Mouse (Mus musculus): ENCODE measurements around the gene 1700016K19Rik. TPM values are rescaled to one million over a fixed set of nuclear protein-coding genes. Genes with fewer than 3 reads are reported as not detected.
"Not testable (repeated sequence)": the region's sequence is repeated elsewhere in the genome, so short reads cannot be mapped to it uniquely, and the experiment has no call there.

Gene 1700016K19Rik
- total and polyA plus RNA-seq, 3 experiments = 0.16 TPM; not detected in 2

DNA sequence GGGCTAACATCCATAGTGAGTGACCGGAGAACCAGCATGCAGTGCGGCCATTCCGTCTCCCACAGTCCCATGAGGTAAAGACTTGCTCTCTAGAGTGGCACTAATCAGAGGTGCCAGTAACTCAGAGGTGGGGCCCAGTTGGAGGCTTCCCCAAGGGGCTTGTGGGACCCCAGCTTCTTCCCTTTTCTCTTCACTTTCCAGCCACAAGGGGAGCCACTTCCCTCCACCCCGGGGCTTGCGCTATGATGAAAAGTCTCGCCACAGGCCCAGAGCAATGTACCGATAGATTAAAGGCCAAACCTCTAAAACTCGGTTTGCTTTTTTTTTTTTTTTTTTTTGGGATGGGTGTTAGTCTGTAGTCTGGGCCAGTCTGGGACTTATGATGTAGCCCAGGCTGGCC is 7.8 kb upstream of the 1700016K19Rik start:
- TF ChIP-seq CTCF (IDR thresholded peaks at IDR 0.05; ENCODE audit: low read depth, low read length) (no peak), TAL1 (conservative IDR thresholded peaks at IDR 0.05; ENCODE audit: low read depth, low read length) (no peak), POLR2AphosphoS5 (IDR thresholded peaks at IDR 0.05; ENCODE audit: insufficient replicate concordance, low read depth, low read length) (no peak), GATA1 (IDR thresholded peaks at IDR 0.05; ENCODE audit: borderline replicate concordance, low read length) (no peak)
- H3K36me3 ChIP-seq (replicated peaks) = no peaks in the 10 kb centered on the region
- no peaks in the 10 kb centered on the region for H3K4me1 ChIP-seq (ENCODE audit: insufficient read depth, low read depth, low read length)
- ATAC-seq (ENCODE audit: extremely low read depth, insufficient number of reproducible peaks, low FRiP score, poor library complexity, severe bottlenecking) (no peak), DNase-seq (ENCODE audit: low spot score) (no peak)
- H3K27me3 ChIP-seq (ENCODE audit: insufficient read depth, low read length) = peaks cover 19% of the 10 kb centered on the region
- no peaks in the 10 kb centered on the region for H3K9me3 ChIP-seq (replicated peaks)
- H3K4me3 ChIP-seq (ENCODE audit: low read depth, low read length) = no peak overlapping the region

DNA sequence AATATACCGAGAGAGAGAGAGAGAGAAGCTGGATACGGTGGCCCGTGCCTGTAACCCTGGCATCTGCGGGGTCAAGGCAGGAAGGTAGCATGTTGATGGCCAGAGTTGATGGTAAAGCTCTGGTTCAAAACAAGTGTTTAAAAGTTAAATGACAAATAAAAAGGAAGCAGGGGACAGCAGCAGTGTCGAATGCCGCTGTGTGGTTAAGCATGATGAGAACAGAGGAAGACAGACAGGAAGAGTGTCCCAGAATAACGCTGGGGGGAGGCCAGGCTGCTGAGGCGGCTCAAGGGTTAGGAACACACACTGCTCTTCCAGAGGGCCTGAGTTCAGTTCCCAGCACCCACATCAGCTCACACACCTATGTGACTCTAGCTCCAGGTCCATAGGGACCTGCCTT is 7.2 kb upstream of the 1700016K19Rik start:
- Histone ChIP-seq H3K4me1 (ENCODE audit: insufficient read depth, low read depth, low read length) (no peaks in the 10 kb centered on the region), H3K4me3 (ENCODE audit: low read depth, low read length) (no peak overlapping the region), H3K9me3 (replicated peaks) (no peaks in the 10 kb centered on the region), H3K27me3 (ENCODE audit: insufficient read depth, low read length) (peaks cover 19% of the 10 kb centered on the region), H3K36me3 (replicated peaks) (no peaks in the 10 kb centered on the region)
- TF ChIP-seq CTCF (IDR thresholded peaks at IDR 0.05; ENCODE audit: low read depth, low read length) (no peak), TAL1 (conservative IDR thresholded peaks at IDR 0.05; ENCODE audit: low read depth, low read length) (no peak), POLR2AphosphoS5 (IDR thresholded peaks at IDR 0.05; ENCODE audit: insufficient replicate concordance, low read depth, low read length) (no peak), GATA1 (IDR thresholded peaks at IDR 0.05; ENCODE audit: borderline replicate concordance, low read length) (no peak), GATA2 (IDR thresholded peaks at IDR 0.05; ENCODE audit: borderline replicate concordance, low read depth, low read length) (no peak)
- ATAC-seq (ENCODE audit: extremely low read depth, insufficient number of reproducible peaks, low FRiP score, poor library complexity, severe bottlenecking) = no peak
- DNase-seq (ENCODE audit: low spot score) = no peak

DNA sequence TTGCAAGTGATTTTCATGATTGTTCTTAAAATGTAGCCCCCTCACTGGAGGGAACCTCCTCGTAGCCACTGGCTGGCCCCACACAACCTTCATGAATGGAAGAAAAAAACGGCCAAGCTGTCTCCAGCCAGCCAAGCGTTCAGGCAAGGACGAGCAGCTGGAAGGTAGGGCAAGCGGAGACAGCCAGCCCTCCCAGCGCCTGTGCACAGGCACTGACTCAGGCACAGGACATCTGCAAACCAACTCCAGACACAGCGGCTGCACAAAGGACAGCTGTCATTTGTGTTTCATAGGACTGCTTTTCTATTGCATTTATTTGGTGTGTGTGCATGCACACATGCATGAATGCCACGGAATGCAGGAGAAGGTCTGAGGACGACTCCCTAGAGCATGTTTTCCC is 5.4 kb upstream of the 1700016K19Rik start:
- DNase-seq (ENCODE audit: low spot score) (no peak), ATAC-seq (ENCODE audit: extremely low read depth, insufficient number of reproducible peaks, low FRiP score, poor library complexity, severe bottlenecking) (no peak)
- TF ChIP-seq GATA2 (IDR thresholded peaks at IDR 0.05; ENCODE audit: borderline replicate concordance, low read depth, low read length) (no peak), TAL1 (conservative IDR thresholded peaks at IDR 0.05; ENCODE audit: low read depth, low read length) (no peak), POLR2AphosphoS5 (IDR thresholded peaks at IDR 0.05; ENCODE audit: insufficient replicate concordance, low read depth, low read length) (no peak), GATA1 (IDR thresholded peaks at IDR 0.05; ENCODE audit: borderline replicate concordance, low read length) (no peak), CTCF (IDR thresholded peaks at IDR 0.05; ENCODE audit: low read depth, low read length) (no peak)
- no peak overlapping the region for H3K4me3 ChIP-seq (ENCODE audit: low read depth, low read length)
- H3K27me3 ChIP-seq (ENCODE audit: insufficient read depth, low read length) = peaks cover 17% of the 10 kb centered on the region
- H3K36me3 ChIP-seq (replicated peaks) = no peaks in the 10 kb centered on the region
- no peaks in the 10 kb centered on the region for H3K9me3 ChIP-seq (replicated peaks)
- no peaks in the 10 kb centered on the region for H3K4me1 ChIP-seq (ENCODE audit: insufficient read depth, low read depth, low read length)

DNA sequence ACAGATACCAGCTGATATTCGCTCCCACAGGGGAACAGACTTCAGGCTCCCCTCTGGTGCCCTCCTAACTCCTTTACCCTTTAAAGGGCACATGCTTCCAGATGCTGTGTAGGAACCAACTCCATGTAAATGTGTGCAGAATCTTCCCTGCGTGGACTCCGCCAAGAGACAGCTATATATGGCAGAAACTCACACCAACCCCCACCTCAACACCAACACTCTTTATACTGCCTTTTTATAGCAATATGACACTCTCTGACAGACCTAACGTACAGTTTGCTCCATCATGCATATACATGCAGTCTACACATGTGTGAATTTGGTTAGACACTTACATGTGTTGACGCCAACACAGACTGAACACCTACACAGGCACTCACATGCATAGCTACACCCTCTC is 989 bp downstream of the 1700016K19Rik start:
- Histone ChIP-seq H3K36me3 (replicated peaks) (no peaks in the 10 kb centered on the region), H3K4me1 (ENCODE audit: insufficient read depth, low read depth, low read length) (no peaks in the 10 kb centered on the region), H3K9me3 (replicated peaks) (no peaks in the 10 kb centered on the region), H3K27me3 (ENCODE audit: insufficient read depth, low read length) (peaks cover 19% of the 10 kb centered on the region), H3K4me3 (ENCODE audit: low read depth, low read length) (no peak overlapping the region)
- TF ChIP-seq GATA2 (IDR thresholded peaks at IDR 0.05; ENCODE audit: borderline replicate concordance, low read depth, low read length) (no peak), POLR2AphosphoS5 (IDR thresholded peaks at IDR 0.05; ENCODE audit: insufficient replicate concordance, low read depth, low read length) (no peak), CTCF (IDR thresholded peaks at IDR 0.05; ENCODE audit: low read depth, low read length) (no peak), GATA1 (IDR thresholded peaks at IDR 0.05; ENCODE audit: borderline replicate concordance, low read length) (no peak)
- ATAC-seq (ENCODE audit: extremely low read depth, insufficient number of reproducible peaks, low FRiP score, poor library complexity, severe bottlenecking) = no peak
- no peak for DNase-seq (ENCODE audit: low spot score)

DNA sequence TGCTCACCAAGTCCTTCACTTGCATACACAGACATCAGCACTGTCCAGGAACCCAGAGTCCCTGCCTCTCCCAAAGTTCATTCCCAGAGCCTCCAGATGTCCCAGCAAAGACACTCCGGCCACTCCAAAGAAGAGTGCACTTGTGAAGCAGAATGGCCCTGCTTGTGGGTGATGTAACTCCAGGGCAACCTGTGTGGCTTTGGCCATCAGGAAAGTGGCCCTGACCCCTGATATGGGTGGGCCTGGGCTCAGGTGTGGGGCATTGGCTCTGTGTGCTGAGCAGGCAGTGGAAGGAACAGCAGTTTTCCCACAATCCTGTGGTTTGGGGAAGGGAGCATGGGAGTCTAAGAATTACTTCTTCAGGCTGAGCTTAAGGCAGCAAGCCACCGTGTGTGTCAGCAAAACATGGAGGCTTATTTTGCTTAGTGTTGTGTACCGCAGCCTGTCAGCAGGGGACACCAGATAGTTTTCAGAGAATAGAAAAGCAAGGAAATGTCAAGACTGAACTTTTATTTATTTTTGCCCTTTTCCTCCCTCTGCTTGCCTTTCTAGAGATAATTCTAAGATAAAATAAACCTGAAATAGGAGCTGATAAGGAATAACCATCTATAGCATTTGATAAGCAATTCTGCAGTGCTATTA is 1.6 kb downstream of the 1700016K19Rik start:
- H3K4me3 ChIP-seq (ENCODE audit: low read depth, low read length) = no peak overlapping the region
- no peak for TF ChIP-seq CTCF (IDR thresholded peaks at IDR 0.05; ENCODE audit: low read depth, low read length)
- TF ChIP-seq GATA2 (IDR thresholded peaks at IDR 0.05; ENCODE audit: borderline replicate concordance, low read depth, low read length) = no peak
- TF ChIP-seq TAL1 (conservative IDR thresholded peaks at IDR 0.05; ENCODE audit: low read depth, low read length) = no peak
- no peak for TF ChIP-seq GATA1 (IDR thresholded peaks at IDR 0.05; ENCODE audit: borderline replicate concordance, low read length)
- no peak for TF ChIP-seq POLR2AphosphoS5 (IDR thresholded peaks at IDR 0.05; ENCODE audit: insufficient replicate concordance, low read depth, low read length)
- H3K9me3 ChIP-seq (replicated peaks) = no peaks in the 10 kb centered on the region
- H3K4me1 ChIP-seq (ENCODE audit: insufficient read depth, low read depth, low read length) = no peaks in the 10 kb centered on the region
- peaks cover 21% of the 10 kb centered on the region for H3K27me3 ChIP-seq (ENCODE audit: insufficient read depth, low read length)
- ATAC-seq (ENCODE audit: extremely low read depth, insufficient number of reproducible peaks, low FRiP score, poor library complexity, severe bottlenecking) (no peak), DNase-seq (ENCODE audit: low spot score) (no peak)
- no peaks in the 10 kb centered on the region for H3K36me3 ChIP-seq (replicated peaks)

DNA sequence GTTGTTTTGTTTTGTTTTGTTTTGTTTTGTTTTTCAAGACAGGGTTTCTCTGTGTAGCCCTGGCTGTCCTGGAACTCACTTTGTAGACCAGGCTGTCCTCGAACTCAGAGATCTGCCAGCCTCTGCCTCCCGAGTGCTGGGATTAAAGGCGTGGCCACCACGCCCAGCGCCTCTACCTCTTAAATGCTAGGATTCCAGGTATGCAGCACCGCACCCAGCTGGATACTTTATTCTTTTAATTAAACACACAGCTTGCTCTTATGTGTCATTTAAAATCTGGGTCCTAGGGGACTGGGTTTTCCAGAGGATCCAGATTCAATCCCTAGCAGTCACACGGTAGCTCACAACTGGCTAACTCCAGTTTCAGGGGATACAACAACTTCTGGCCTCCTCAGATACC is 4.6 kb downstream of the 1700016K19Rik start:
- not testable (repeated sequence) for H3K36me3 ChIP-seq (replicated peaks); H3K4me1 ChIP-seq (ENCODE audit: insufficient read depth, low read depth, low read length); DNase-seq (ENCODE audit: low spot score); ATAC-seq (ENCODE audit: extremely low read depth, insufficient number of reproducible peaks, low FRiP score, poor library complexity, severe bottlenecking); H3K9me3 ChIP-seq (replicated peaks); H3K4me3 ChIP-seq (ENCODE audit: low read depth, low read length)
- peaks cover 30% of the 10 kb centered on the region for H3K27me3 ChIP-seq (ENCODE audit: insufficient read depth, low read length)

DNA sequence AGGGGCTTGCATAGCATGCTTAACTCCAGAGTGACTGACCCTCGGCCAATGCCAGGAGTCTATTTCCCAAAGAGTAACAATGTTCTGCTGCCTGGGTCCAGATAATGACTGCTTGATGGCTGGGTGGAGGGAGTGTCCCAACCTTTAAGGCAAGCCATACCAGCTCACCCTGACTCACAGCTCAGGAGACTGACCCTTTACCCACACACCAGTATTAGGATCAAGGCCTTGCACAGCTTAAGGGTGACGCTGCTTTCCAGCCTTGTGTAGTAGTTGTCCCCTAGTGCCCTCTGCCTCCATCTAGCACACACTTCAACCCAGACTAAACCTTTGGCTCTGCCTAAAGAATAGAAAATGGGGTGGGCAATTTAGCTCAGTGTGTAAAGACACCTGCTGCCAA is 8.4 kb downstream of the 1700016K19Rik start:
- DNase-seq (ENCODE audit: low spot score) (no peak), ATAC-seq (ENCODE audit: extremely low read depth, insufficient number of reproducible peaks, low FRiP score, poor library complexity, severe bottlenecking) (no peak)
- H3K27me3 ChIP-seq (ENCODE audit: insufficient read depth, low read length) = peaks cover 12% of the 10 kb centered on the region
- no peak overlapping the region for H3K4me3 ChIP-seq (ENCODE audit: low read depth, low read length)
- TF ChIP-seq TAL1 (conservative IDR thresholded peaks at IDR 0.05; ENCODE audit: low read depth, low read length) (no peak), POLR2AphosphoS5 (IDR thresholded peaks at IDR 0.05; ENCODE audit: insufficient replicate concordance, low read depth, low read length) (no peak), CTCF (IDR thresholded peaks at IDR 0.05; ENCODE audit: low read depth, low read length) (no peak), GATA2 (IDR thresholded peaks at IDR 0.05; ENCODE audit: borderline replicate concordance, low read depth, low read length) (no peak), GATA1 (IDR thresholded peaks at IDR 0.05; ENCODE audit: borderline replicate concordance, low read length) (no peak)
- H3K36me3 ChIP-seq (replicated peaks) = no peaks in the 10 kb centered on the region
- H3K4me1 ChIP-seq (ENCODE audit: insufficient read depth, low read depth, low read length) = no peaks in the 10 kb centered on the region
- H3K9me3 ChIP-seq (replicated peaks) = no peaks in the 10 kb centered on the region
